Mouse (Mus musculus) adrenal gland, adult (tissue): ENCODE results near the gene Mtnr1b.

Experiments
- DNase-seq, 2 experiments: peaks; one replicate each; pipeline ENCODE4 v3.0.0; 2022 to 2023; ENCODE audit warnings: low spot score in 1 of 2; ENCODE audit not compliant: inconsistent age in 2 of 2

Mtnr1b gene

GRCm38 (mm10) chr9:15874506-15875160 is at the start of gene Mtnr1b:
TSS of gene Mtnr1b (minus strand) at chr9:15874556.
- DNase-seq: no peak

DNA sequence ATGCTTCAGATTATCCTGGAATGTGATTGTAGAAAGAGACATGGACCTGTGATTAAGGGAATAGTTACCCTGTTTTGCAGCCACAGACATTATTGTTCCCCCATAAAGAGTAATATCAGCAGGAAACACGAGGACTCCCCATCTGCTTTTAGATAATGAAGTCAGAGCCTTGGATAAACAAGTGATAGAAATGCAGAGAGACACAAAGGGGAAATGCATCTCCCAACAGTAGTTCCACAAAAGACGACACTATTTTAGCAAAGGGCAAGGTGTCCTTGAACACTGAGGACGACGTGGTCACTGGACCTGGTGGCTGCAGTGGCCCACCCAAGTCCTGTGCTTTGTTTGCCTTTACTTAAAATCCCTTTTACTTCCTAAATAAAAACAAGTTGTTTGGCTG is 45.9 kb upstream of the Mtnr1b start:
- peak in 1 of 2 experiments; percentile 17 for DNase-seq

DNA sequence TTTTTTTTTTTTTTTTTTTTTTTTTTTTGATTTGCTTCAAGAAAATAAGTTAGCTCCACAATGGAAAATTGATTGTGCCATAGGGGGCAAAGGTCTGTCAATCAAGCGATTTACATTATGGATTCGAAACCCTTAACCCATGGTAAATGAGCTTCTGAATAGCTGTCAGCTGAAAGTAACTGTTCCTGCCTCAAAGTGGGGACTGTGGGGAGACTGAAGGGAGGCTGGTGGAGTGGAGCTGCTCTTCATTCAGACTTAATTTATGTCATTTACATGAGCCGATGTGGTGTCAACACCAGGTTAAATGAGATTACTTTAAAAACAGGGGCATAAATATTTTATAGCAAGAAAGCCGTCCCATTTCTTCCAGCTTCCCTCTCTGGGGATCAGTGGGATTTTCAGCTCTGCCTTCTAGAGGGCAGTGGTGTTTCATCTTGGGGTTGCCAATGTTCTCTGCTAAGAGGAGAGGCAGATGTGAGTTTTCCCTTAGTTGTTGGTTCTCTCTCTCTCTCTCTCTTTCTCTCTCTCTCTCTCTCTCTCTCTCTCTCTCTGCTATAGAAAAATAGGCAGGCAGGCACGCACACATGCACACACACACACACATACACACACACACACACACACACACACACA is 45.1 kb upstream of the Mtnr1b start:
- DNase-seq: peak in 1 of 2 experiments; percentile 39

DNA sequence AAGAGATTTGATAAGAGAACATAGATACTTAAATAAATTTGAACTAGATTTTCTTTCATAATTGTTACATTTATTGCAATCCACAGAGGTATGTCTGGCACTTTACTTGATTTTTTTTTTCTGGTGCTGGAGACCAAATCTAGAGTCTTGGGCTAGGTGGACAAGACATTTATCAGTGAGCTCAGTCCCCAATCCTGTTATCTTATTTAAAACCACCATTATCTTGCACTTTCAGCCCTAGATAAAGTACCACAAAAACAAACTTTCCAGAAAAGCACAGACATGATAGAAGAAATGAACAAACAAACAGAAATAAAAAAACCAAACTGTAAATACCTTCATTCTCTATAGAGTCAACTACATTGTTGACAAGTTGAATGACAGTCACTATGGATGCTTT is 42.2 kb upstream of the Mtnr1b start:
- no peak for DNase-seq

GRCm38 (mm10) chr9:15912735-15913134 is 38.4 kb upstream of the Mtnr1b start:
- peak in 1 of 2 experiments; percentile 16 for DNase-seq

- peak in 1 of 2 experiments; percentile 9 for DNase-seq
Measured at GRCm38 (mm10) chr9:15909397-15910113, 35.2 kb upstream of the Mtnr1b start.

GRCm38 (mm10) chr9:15903948-15904750 is 29.8 kb upstream of the Mtnr1b start:
- no peak for DNase-seq

DNA sequence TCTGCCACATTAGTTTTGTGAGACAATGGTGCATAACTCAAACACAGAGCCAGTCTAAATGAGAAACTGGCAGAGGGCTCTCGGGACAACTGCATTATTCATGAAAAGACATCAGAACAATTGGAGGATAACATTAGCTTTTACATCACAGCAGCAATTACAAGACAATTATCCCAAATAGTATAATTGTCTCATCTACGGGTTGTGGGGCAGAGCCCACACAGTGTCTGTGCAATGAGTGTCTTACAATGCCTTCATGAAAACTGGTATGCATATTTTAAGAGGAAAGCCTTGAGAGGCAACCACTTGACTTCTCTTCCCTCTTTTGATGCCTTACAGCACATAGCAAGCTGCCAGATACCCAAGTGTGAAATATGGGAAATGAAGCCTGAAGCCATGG is 23.8 kb upstream of the Mtnr1b start:
- DNase-seq: no peak

GRCm38 (mm10) chr9:15886756-15887155 is 12.4 kb upstream of the Mtnr1b start:
- no peak for DNase-seq

GRCm38 (mm10) chr9:15880754-15881153 is 6.4 kb upstream of the Mtnr1b start:
- DNase-seq: no peak

DNA sequence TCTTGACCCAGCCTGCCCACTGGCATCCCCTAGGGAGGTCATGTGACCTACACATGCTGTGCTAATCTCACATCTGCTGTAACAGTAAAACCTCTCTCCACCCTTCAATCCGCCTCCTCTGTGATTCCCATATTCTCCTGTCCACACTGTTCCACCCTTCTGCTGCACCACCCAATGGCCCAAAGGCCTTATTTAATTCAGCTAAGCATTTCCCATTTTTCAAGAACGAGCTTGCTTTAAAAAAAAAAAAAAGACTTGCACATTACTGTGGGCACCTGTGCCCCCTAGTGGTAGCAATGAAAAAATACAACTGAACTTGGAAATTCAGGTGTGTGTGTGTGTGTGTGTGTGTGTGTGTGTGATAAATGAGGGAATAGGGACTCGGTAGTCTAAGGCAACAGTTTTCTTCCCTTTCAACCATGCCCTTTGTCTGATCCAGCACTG is 5.8 kb upstream of the Mtnr1b start:
- DNase-seq: peak in 1 of 2 experiments; percentile 59

GRCm38 (mm10) chr9:15870013-15870412 is 4.3 kb downstream of the Mtnr1b start:
- DNase-seq: no peak

- DNase-seq: no peak
Measured at GRCm38 (mm10) chr9:15869456-15869855, 4.9 kb downstream of the Mtnr1b start.

- no peak for DNase-seq
Measured at GRCm38 (mm10) chr9:15866280-15867072, 7.9 kb downstream of the Mtnr1b start.

DNA sequence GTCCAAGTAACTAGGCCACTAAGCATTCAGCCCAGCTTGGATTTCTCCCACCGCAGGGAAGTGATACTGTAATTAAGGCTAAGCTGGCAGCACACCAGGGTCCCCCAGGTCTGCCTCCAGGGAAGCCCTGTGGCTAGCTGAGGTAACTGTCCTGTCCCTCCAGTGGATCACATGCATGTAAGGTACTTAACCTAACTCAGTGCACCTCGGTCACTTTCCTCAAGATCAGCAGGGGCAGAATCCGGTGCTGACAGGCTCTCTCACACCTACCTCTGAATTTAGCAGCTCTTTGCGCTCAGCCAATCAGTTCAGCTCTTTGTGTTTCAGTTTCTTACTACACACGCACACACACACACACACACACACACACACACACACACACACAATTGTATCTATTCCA is 13.0 kb downstream of the Mtnr1b start:
- DNase-seq: no peak

DNA sequence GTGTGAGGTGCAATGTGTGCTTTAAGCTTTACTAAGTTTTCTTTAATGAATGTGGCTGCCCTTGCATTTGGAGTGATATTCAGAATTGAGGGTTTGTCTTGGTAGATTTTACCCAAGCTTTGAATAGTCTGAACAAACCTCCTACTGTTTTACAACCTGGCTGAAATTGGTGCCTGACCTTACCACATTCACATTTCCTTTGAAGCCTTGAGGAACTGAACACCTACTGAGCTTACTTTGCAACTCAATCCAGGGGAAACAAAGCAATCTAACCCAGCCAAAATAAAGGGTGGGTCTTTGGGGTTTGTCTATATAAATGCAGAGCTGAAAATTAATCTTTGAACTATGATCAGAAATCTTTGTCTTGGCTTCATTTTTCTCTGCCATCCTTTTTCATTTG is 23.6 kb downstream of the Mtnr1b start:
- DNase-seq: no peak

GRCm38 (mm10) chr9:15845390-15845789 is 29.0 kb downstream of the Mtnr1b start:
- DNase-seq: no peak

- DNase-seq: peak in 1 of 2 experiments; percentile 42
Measured at GRCm38 (mm10) chr9:15844936-15845335, 29.4 kb downstream of the Mtnr1b start.

DNA sequence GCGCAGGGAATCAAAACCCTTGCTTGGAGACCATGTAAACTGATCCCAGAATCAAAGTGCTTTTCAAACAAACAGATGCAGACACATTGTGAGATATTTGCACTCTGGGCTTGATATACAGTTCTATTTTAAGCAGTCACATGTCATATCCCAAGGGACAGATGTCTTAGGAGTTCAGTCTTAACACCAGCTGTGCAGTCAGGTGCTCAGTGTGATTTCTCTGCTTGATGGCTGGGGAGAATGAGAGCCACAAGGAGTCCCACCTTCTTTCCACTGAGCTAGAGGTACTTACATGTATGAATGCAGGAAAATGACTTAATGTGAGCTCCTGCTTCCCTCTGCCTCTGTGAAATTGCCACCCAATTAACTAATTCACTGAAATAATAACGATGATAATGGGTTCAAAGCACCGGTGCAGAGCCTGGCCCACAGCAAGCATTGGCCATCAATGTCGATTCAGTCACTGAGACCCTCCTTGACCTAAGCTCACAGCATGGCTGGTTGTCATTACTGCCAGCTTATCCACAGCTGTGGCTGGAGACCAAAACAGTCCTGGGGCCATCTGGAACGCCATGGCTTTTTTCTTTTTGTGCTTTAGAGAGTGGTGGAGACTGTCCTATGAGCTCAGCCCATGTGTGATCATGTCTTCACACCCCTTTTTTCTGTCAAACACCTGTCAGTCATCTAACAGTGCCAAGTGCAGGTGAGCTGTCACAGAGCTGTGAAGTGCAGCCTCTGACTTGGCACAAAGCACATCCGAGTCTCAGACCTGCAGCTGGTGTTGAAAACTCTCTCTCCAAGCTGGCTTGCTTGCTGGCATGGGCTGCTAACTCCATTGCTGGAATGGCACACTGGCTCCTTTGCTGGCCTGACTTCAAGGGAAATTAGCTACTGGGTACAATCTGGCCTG is 61.1 kb downstream of the Mtnr1b start:
- peak in 1 of 2 experiments; percentile 8 for DNase-seq
